Mouse (Mus musculus): ENCODE measurements around the gene Fam19a2.

Gene Fam19a2

DNA sequence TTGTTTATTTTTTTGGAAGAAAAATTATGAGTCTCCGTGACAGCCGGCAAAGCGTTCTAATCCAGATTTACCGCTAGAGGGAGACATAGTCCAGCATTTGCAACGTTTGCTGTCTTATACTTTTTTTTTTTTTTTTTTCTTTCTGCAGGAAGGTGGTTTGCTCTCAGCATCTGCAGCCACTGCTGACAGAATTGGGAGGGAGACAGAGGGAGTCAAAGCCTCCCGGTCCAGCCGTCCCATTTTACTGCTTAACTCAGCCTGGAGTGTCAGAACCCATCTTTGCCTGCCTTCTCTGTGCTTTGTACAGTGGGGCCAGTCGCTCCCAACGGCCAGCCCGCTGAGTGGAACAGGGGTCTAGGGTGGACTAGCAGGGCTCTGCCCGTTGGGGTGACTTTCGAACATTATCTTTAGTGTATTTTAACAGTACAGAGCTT lies at the start of gene Fam19a2:
Gene Fam19a2 (plus strand): TSS at position 121 of the 434 bp plus-strand sequence.
- peak; percentile 30 for DNase-seq

- DNase-seq = no peak
Observed at GRCm38 (mm10) chr10:123222785-123223184, 41.0 kb upstream of the Fam19a2 start.

DNA sequence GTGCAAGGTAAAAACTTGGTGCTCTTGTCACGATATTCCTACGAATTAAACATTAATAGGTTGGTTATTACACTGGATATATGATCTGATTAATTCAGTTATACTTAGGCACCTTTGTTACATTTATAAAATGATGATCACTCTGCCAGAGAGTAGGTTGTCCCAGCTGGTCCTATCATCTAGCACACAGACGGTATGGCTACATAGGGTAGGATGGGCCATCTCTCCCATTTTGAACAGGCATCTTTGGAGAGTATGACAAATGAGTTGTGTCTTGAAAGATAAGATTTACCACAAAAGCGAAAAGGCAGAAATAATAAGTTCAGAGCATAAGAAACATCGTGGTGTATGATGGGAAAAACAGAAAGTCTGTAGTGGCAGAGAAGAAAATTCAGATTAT lies 34.4 kb upstream of the Fam19a2 start:
- DNase-seq = no peak

- DNase-seq = no peak
Observed at GRCm38 (mm10) chr10:123248063-123248462, 15.7 kb upstream of the Fam19a2 start.

DNA sequence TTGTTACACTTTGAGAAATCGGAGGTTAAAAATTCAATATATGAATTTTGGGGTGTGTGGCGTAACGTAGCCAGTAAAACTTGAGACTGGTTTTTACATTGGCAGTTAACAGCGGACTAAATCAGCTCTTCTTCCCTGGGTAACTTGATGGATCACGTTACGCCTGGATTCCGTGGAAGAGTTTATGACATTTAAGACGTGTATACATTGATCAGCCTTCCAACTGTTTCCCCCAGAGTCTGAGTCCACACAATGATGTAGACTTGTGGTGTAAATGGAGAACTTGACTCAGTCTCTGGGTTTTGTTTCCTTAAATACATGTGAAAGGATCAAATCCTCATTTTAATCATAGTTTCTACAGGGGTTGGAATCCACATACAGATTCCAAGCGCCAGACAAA lies 11.9 kb upstream of the Fam19a2 start:
- DNase-seq = no peak

DNA sequence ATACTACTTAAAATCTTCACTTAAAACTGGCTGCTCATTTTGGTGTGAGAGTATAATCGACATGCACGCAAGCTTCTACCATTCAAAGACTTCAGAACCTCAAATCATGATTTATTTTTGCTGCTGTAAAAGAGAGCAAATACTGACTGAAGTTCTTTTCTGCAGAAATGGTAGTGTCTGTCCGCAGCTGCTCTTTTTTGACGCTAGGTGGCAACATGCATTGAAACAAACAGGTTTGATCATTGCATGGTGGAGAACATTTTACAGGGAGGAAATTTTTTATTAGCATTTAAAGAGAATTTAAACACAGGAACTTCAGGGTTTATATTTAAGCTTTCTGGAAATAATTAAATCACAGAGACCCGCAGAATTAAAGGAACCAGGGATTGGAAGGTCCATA lies 9.5 kb upstream of the Fam19a2 start:
- DNase-seq = peak; percentile 19

- peak; percentile 12 for DNase-seq
Observed at GRCm38 (mm10) chr10:123255674-123256348, 8.0 kb upstream of the Fam19a2 start.

DNA sequence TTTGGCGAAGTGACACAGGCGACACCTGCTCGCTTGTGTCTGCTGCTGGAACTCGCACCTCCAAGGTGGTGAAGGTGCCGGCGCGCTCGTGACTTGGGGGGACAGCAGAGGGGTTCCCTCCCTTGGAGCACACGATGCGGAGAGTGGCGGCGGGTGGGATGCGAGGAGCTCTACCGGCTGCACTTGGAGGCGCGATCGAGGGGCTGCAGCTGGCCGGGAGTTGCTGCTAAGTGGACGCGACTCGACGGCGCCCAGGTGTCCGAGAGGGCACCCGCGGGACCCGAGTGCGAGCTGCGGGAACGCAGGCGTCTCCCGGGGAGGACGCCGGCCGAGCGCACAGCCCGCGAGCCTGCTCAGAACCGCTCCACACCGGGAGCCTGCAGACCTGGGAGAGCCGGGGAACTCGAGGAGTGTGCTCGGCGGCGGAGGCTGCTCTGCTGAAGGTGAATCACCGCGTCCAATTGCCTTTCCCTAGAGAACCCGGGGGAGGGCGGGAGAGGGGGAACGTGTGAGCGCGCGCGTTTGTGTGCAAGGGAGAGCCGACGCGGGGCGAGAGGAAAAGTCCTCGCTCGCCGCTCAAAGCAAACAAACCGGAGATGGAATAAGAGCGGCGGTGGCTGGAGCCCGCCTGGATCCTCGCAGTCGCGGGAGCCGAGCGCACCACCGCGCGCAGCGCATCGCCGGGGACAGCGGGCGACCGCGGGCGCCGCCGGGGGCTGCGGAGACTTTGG lies 830 bp downstream of the Fam19a2 start:
- peak; percentile 19 for DNase-seq

GRCm38 (mm10) chr10:123265241-123265790 lies 1.5 kb downstream of the Fam19a2 start:
- peak; percentile 17 for DNase-seq

GRCm38 (mm10) chr10:123268568-123268967 lies 4.8 kb downstream of the Fam19a2 start:
- no peak for DNase-seq

- DNase-seq = no peak
Observed at GRCm38 (mm10) chr10:123274554-123274953, 10.8 kb downstream of the Fam19a2 start.

- no peak for DNase-seq
Observed at GRCm38 (mm10) chr10:123307300-123307699, 43.5 kb downstream of the Fam19a2 start.

GRCm38 (mm10) chr10:123326271-123326670 lies 62.5 kb downstream of the Fam19a2 start:
- DNase-seq = no peak

DNA sequence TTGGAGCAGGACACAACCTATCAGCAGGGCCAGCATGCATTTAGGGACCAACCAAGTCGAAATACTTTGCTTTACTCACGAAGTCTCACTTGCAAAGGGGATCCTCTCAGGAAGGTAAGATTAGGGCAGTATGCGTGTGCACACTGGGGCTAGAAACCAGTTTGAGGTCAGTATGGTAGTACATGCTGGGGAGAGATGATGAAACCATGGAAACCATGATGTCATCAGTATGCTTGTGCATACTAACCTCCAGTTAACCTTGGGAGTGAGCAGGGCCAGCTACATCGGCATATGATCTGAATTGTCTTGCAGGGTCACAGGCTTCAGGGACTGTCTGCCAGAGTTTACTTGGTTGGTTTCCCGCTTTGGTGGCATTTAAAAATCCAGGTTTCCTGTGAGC lies 77.5 kb downstream of the Fam19a2 start:
- no peak for DNase-seq

DNA sequence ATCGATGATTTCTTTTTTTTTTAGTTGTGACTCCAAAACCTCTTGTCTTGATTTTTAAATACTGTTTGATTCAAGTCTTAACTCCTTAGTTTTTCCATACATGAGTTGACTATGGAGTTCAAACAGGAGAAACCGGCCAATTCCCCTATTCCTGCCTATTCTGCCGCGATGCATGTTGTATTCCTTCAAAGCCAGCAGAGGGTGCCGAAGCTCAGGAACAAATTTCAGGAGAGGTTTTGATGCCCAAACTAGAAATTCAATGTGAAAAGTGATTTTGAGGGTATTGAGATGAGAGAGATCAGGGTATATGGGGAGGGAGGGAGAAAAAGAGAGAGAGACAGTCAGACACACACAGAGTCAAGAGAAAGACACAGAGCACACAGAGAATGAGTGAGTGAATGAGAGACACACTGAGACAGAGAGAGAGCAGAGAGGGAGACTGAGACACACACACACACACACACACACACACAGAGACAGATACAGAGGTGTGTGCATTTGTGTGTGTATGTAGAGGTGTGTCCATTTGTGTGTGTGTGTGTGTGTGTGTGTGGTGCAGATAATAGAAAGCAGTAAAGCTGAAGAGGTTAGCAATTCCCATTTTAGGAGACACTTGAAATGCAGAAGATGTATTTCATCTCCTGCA lies 78.9 kb downstream of the Fam19a2 start:
- DNase-seq = no peak

DNA sequence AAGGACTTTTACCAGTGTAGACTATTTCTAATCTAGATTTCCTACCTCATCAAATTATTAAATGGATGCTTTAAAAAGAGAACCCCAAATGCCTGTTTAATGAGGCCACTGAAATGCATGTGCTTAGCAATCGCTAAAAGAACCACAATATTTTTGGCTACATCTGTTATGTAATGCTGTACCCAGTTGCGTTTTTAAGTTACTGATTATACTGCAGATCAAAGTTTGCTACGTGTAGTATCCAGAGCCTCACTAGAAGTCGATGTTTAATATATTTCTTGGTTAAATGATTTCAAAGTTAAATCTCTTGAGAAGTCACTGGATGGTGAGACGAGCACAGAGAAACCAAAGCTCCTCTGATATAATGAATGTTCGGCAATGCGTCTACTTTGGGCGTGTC lies 82.5 kb downstream of the Fam19a2 start:
- DNase-seq = no peak

DNA sequence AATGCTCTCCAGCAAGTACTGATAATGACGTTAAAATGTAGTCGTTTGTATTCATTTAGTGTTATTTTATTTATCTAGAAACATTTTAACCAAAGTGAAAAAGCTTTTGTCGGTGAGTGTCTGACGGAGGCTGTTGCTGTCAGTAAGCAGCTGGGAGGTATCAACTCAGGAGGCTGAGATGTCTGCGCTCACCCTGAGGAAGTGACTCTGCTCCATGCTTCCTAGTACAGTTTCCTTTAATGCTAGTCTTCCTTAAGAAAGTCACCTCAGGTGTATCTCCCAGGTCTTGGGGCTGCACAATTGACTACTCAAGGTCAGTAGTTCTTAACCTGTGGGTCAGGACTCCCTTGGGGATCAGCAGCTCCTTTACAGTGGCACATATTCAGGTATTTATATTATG lies 89.9 kb downstream of the Fam19a2 start:
- no peak for DNase-seq

DNA sequence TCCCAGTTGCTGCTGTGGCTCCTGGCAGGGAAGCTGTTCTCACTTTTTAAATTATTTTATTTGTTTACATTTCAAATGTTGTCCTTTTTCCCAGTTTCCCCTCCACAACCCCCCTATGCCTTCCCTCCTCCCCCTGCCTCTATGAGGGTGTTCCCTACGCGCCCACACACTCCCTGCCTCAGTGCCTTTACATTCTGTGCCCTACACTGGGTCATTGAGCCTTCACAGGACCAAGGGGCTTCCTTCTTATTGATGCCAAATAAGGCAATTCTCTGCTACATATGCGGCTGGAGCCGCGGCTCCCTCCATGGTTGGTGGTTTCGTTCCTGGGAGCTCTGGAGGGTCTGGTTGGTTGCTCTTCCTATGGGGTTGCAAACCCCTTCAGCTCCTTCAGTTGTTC lies 93.2 kb downstream of the Fam19a2 start:
- no peak for DNase-seq

DNA sequence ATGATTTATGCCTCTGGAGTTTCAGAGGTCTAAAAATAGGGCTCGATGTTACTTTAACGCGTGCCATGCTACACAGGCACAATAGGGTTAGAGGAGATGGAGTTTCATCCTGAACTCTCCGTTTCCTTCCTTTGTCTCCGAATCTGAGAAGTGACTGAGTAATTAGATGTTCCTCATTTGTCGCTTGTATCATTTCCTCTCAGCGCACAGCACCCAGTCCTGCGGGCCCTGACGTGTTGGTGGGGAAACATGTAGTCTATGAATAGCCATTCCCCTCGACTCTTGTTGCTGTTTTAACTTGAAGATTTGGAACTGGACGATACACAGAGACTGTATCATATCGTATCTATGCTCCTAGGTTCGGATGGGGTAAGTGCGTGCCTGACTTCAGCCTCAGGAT lies 96.7 kb downstream of the Fam19a2 start:
- no peak for DNase-seq

DNA sequence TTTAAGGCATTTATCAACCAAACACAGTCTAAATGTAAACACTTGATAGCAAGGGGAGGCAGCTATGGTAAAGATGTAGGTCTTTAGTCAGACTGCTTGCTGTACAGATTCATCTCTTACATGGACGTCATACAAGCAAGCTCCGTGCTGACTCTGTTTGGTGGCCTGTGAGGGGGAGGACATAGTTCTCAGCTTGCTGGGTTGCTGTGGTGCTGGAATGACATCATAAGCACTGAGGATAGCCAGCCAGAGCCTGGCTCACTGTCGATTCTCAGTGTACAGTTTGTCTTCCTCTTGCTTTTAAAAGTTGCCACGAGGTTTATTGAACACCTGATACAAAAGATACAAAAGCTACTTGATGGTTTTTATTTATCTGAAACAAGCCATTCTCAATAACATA lies 100.8 kb downstream of the Fam19a2 start:
- DNase-seq = no peak

DNA sequence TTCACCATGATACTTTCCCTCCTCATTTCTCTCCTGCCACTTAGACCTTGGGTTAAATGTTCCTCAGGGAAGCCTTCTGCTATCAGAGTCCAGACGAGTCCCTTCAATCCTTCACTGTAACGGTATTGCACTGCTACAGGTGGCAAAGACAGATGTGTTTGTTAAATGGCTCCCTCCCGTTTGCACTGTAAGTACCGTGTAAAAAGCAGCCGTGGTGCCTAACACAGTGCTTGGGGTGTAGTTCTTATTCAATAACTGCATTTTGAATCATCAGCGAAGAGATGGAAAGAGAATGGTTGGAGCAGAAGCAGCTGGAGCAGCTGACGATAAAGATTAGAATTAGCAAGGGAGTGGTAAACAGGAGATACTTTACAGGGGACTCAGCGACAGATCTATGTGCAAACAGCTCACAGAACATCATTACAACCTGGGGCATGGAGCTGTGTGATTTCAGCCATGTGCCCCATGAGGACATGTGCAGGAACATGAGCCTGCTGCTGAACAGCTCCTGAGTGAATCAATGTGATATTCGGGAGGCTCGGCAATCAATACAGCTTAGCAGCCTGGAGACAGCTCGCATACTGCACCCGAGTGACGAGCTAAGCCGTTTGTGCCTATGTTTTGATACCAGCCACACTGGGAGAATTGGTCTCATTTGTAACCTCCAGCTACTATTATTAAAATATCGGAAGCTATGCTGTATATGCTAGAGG lies 103.5 kb downstream of the Fam19a2 start:
- DNase-seq = no peak

GRCm38 (mm10) chr10:123383277-123383676 lies 119.5 kb downstream of the Fam19a2 start:
- no peak for DNase-seq

- no peak for DNase-seq
Observed at GRCm38 (mm10) chr10:123385641-123386040, 121.8 kb downstream of the Fam19a2 start.

All from thymus, postnatal 4 days (tissue).